Mouse (Mus musculus) layer of hippocampus, adult 18-20 months (tissue): ENCODE data around the gene Zfp663. TPM values are rescaled to one million over a fixed set of nuclear protein-coding genes. Genes with fewer than 3 reads are reported as not detected.

Experiments
- total RNA-seq, 2 experiments: library from RNA; stranded (reverse); gene quantifications; 2 replicates each; pipeline ENCODE4 v1.2.3; 2021

Zfp663 gene
- total RNA-seq, 2 experiments from 2014 or later: 0.10 TPM; not detected in 1

Other genes starting within 250 kb of the Zfp663 start
- gene Cdh22, start 133.9 kb downstream of the Zfp663 start, total RNA-seq: 10 to 100 TPM; 14.3 to 23.1 TPM
- 100 to 1,000 TPM in 1 of 2 experiments, 10 to 100 TPM in 1; 96.3 to 101 TPM for gene Slc35c2, start 80.9 kb downstream of the Zfp663 start, total RNA-seq
- gene Elmo2, start 42.2 kb downstream of the Zfp663 start, total RNA-seq: 100 to 1,000 TPM; 174 to 179 TPM
- 10 to 100 TPM; 14.6 to 15.9 TPM for gene Zfp334, start 19.5 kb upstream of the Zfp663 start, total RNA-seq
- gene Ocstamp, start 31.7 kb upstream of the Zfp663 start, total RNA-seq: not detected
- 1 to 10 TPM; 7.2 to 9.3 TPM for gene Slc13a3, start 104.5 kb upstream of the Zfp663 start, total RNA-seq
- gene Trp53rka, start 124.6 kb upstream of the Zfp663 start, total RNA-seq: 10 to 100 TPM; 19.2 to 21.7 TPM
- gene Slc2a10, start 135.1 kb upstream of the Zfp663 start, total RNA-seq: 1 to 10 TPM in 1 of 2 experiments, under 1 TPM in 1; 0.99 to 1.5 TPM
- gene Eya2, start 226.3 kb upstream of the Zfp663 start, total RNA-seq: 1 to 10 TPM; 1.8 to 2.8 TPM